Mouse (Mus musculus) cerebellum, adult 18-20 months (tissue): ENCODE measurements at regions not wholly inside any gene's neighbourhood (a gene's known extent, or its start where the extent isn't known, plus 50 kb on each side); places are given as distances from the start of the nearest gene placed in this dataset.
"Not testable (repeated sequence)": the region's sequence is repeated elsewhere in the genome, so short reads cannot be mapped to it uniquely, and the experiment has no call there.

Experiments used
- DNase-seq, 2 experiments: peaks; one replicate each; pipeline ENCODE4 v3.0.0; 2021

- not testable (repeated sequence) for DNase-seq
Measured at GRCm38 (mm10) chr12:44674541-44674940, 345.9 kb downstream of the Nrcam start.

- DNase-seq = peak in 1 of 2 experiments; percentile 3
Measured at GRCm38 (mm10) chr12:44675003-44675402, 346.3 kb downstream of the Nrcam start.
